Mouse (Mus musculus): ENCODE results near the gene Tecpr2. TPM values are rescaled to one million over a fixed set of nuclear protein-coding genes. Genes with fewer than 3 reads are reported as not detected.
"Not testable (repeated sequence)": the region's sequence is repeated elsewhere in the genome, so short reads cannot be mapped to it uniquely, and the experiment has no call there.

Gene Tecpr2
- polyA plus RNA-seq, 1 experiment from 2014 or later, result 4.7 TPM

GRCm38 (mm10) chr12:110850929-110851256, 38.2 kb upstream of the Tecpr2 start:
- Histone ChIP-seq H3K36me3 (peaks cover 11% of the 10 kb centered on the region), H3K27me3 (no peaks in the 10 kb centered on the region), H3K4me3 (replicated peaks) (peak overlapping the region; percentile 88), H3K4me1 (peaks cover 20% of the 10 kb centered on the region), H3K9me3 (replicated peaks) (no peaks in the 10 kb centered on the region), H3K27ac (peak overlapping the region; percentile 83), H3K9ac (peak overlapping the region; percentile 83), H3K4me2 (peak overlapping the region; percentile 68)
- 12% methylated on average over 9 of the region's 9 CpGs for WGBS
- ATAC-seq (replicated peaks; ENCODE audit: low FRiP score), result no peak

DNA sequence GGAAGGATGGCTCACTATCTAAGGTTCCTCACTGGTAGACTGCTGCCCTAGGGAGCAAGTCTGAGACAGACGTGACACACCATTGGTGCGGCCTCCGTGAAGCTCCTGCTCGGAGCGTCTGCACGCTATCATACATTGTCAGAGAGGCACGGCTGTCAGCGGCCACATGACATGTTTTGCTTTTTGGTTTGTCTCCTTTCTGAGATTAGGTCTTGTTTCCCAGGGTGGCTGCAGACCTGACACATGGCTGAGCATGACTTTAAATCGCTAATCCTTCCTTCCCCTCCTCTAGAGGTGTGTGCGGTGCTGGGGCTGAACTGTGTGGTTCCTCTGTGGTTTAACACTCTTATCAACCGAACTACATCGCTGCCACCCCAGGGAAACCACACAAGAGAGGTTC, 37.6 kb upstream of the Tecpr2 start:
- H3K4me3 ChIP-seq (replicated peaks), result peak overlapping the region; percentile 88
- 83% methylated on average over 12 of the region's 12 CpGs for WGBS
- peaks cover 15% of the 10 kb centered on the region for H3K4me1 ChIP-seq
- H3K27ac ChIP-seq, result no peak overlapping the region
- H3K36me3 ChIP-seq, result peaks cover 15% of the 10 kb centered on the region
- peak overlapping the region; percentile 68 for H3K4me2 ChIP-seq
- H3K9ac ChIP-seq, result peak overlapping the region; percentile 83; the same call in 1 of the 2 replicates
- no peaks in the 10 kb centered on the region for H3K9me3 ChIP-seq (replicated peaks)
- ATAC-seq (replicated peaks; ENCODE audit: low FRiP score), result no peak
- no peaks in the 10 kb centered on the region for H3K27me3 ChIP-seq

GRCm38 (mm10) chr12:110851923-110852322, 37.1 kb upstream of the Tecpr2 start:
- WGBS, result 96% methylated on average over 1 of the region's 1 CpGs
- Histone ChIP-seq H3K27me3 (no peaks in the 10 kb centered on the region), H3K4me3 (replicated peaks) (no peak overlapping the region), H3K4me1 (peaks cover 14% of the 10 kb centered on the region), H3K9me3 (replicated peaks) (no peaks in the 10 kb centered on the region), H3K4me2 (no peak overlapping the region), H3K9ac (peak overlapping the region; percentile 83; the same call in 1 of the 2 replicates), H3K36me3 (peaks cover 15% of the 10 kb centered on the region), H3K27ac (no peak overlapping the region)
- ATAC-seq (replicated peaks; ENCODE audit: low FRiP score), result no peak

GRCm38 (mm10) chr12:110854786-110855737, 34.0 kb upstream of the Tecpr2 start:
- no peak overlapping the region for H3K9ac ChIP-seq
- H3K27ac ChIP-seq, result no peak overlapping the region
- no peaks in the 10 kb centered on the region for H3K27me3 ChIP-seq
- H3K4me2 ChIP-seq, result no peak overlapping the region
- H3K36me3 ChIP-seq, result peaks cover 20% of the 10 kb centered on the region
- 86% methylated on average over 32 of the region's 32 CpGs for whole genome bisulfite sequencing
- no peak for ATAC-seq (replicated peaks; ENCODE audit: low FRiP score)
- no peak overlapping the region for H3K4me3 ChIP-seq (replicated peaks)
- H3K4me1 ChIP-seq, result peaks cover 20% of the 10 kb centered on the region
- H3K9me3 ChIP-seq (replicated peaks), result no peaks in the 10 kb centered on the region

DNA sequence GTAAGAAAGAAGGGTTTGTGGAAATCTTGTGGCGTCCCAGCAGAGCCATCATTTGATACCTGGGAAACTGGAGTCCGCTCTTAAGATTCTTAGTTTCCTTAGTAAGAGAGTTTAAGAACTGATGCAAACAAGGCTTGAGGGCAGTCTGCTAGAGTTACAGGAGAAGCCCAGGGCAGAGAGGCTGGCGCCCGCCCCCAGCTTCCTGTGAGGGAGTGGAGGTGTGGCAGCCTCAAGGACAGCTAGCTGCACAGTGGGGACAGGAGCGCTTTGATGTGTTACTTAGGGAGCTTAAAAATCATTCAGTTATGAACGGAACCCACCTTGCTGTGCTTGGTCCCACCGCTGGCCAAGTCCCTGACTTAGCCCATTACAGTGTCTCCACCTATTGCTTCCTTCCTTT, 31.9 kb upstream of the Tecpr2 start:
- ATAC-seq (replicated peaks; ENCODE audit: low FRiP score), result no peak

GRCm38 (mm10) chr12:110858681-110859080, 30.4 kb upstream of the Tecpr2 start:
- ATAC-seq (replicated peaks; ENCODE audit: low FRiP score); H3K4me3 ChIP-seq (replicated peaks); H3K9me3 ChIP-seq (replicated peaks); H3K9ac ChIP-seq; H3K27me3 ChIP-seq; H3K4me2 ChIP-seq; H3K27ac ChIP-seq; H3K4me1 ChIP-seq: not testable (repeated sequence)
- 97% methylated on average over 15 of the region's 15 CpGs for WGBS
- peaks cover 43% of the 10 kb centered on the region for H3K36me3 ChIP-seq

More for the DNA sequence above, 31.9 kb upstream of the Tecpr2 start:
- Histone ChIP-seq H3K27ac (0 out of 2 replicates have a peak overlapping the region, but pooled peaks have one; percentile 11), H3K9me3 (replicated peaks) (no peaks in the 10 kb centered on the region), H3K4me2 (no peak overlapping the region), H3K4me1 (peaks cover 7% of the 10 kb centered on the region; the same call in 1 of the 2 replicates), H3K27me3 (no peaks in the 10 kb centered on the region), H3K4me3 (replicated peaks) (no peak overlapping the region), H3K9ac (no peak overlapping the region), H3K36me3 (peaks cover 36% of the 10 kb centered on the region)
- WGBS, result 66% methylated on average over 7 of the region's 7 CpGs

GRCm38 (mm10) chr12:110860293-110860692, 28.8 kb upstream of the Tecpr2 start:
- no peak overlapping the region for H3K27ac ChIP-seq
- peaks cover 53% of the 10 kb centered on the region for H3K36me3 ChIP-seq
- H3K9ac ChIP-seq, result no peak overlapping the region
- no peak overlapping the region for H3K4me3 ChIP-seq (replicated peaks)
- peaks cover 7% of the 10 kb centered on the region; the same call in 1 of the 2 replicates for H3K4me1 ChIP-seq
- no peak for ATAC-seq (replicated peaks; ENCODE audit: low FRiP score)
- no peak overlapping the region for H3K4me2 ChIP-seq
- H3K27me3 ChIP-seq, result no peaks in the 10 kb centered on the region
- H3K9me3 ChIP-seq (replicated peaks), result no peaks in the 10 kb centered on the region

- H3K9ac ChIP-seq, result no peak overlapping the region
- no peaks in the 10 kb centered on the region for H3K9me3 ChIP-seq (replicated peaks)
- peaks cover 53% of the 10 kb centered on the region for H3K36me3 ChIP-seq
- 37% methylated on average over 7 of the region's 7 CpGs for WGBS
- no peak overlapping the region for H3K27ac ChIP-seq
- no peaks in the 10 kb centered on the region for H3K27me3 ChIP-seq
- no peak overlapping the region for H3K4me3 ChIP-seq (replicated peaks)
- ATAC-seq (replicated peaks; ENCODE audit: low FRiP score), result 0 out of 2 replicates have a peak, but pooled peaks have one; percentile 9
- no peak overlapping the region for H3K4me2 ChIP-seq
- peaks cover 7% of the 10 kb centered on the region; the same call in 1 of the 2 replicates for H3K4me1 ChIP-seq
Observed at GRCm38 (mm10) chr12:110861256-110861655, 27.8 kb upstream of the Tecpr2 start.

- WGBS, result 91% methylated on average over 6 of the region's 6 CpGs
- ATAC-seq (replicated peaks; ENCODE audit: low FRiP score), result no peak
- Histone ChIP-seq H3K4me2 (no peak overlapping the region), H3K9me3 (replicated peaks) (no peaks in the 10 kb centered on the region), H3K27ac (no peak overlapping the region), H3K36me3 (peaks cover 78% of the 10 kb centered on the region), H3K27me3 (no peaks in the 10 kb centered on the region), H3K4me1 (no peaks in the 10 kb centered on the region), H3K4me3 (replicated peaks) (no peak overlapping the region), H3K9ac (no peak overlapping the region)
Observed at GRCm38 (mm10) chr12:110864008-110864407, 25.1 kb upstream of the Tecpr2 start.

DNA sequence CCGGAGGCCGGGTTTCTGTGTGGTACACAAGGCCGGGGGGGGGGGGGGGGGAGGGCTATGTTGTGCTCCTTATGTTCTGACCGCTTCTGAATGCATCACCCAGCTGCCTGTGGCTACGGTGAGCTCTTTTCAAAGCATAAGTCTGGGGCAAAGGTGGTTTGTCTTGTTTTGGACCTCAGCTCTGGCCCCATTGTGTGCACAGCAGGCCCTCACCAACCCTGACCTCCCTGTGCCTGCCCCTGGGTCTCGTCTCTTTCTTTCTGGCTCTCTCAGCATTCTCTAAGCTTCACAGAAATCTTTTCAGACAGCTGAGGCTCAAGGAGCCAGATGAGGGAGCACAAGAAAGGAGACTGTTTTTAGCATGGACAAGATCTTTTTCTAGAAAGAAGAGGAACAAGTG, 23.5 kb upstream of the Tecpr2 start:
- H3K36me3 ChIP-seq, result peaks cover 86% of the 10 kb centered on the region
- H3K9ac ChIP-seq, result no peak overlapping the region
- H3K4me1 ChIP-seq, result no peaks in the 10 kb centered on the region
- no peak overlapping the region for H3K4me2 ChIP-seq
- H3K27ac ChIP-seq, result no peak overlapping the region
- no peak overlapping the region for H3K4me3 ChIP-seq (replicated peaks)
- ATAC-seq (replicated peaks; ENCODE audit: low FRiP score), result no peak
- 82% methylated on average over 6 of the region's 6 CpGs for WGBS
- no peaks in the 10 kb centered on the region for H3K9me3 ChIP-seq (replicated peaks)
- no peaks in the 10 kb centered on the region for H3K27me3 ChIP-seq

DNA sequence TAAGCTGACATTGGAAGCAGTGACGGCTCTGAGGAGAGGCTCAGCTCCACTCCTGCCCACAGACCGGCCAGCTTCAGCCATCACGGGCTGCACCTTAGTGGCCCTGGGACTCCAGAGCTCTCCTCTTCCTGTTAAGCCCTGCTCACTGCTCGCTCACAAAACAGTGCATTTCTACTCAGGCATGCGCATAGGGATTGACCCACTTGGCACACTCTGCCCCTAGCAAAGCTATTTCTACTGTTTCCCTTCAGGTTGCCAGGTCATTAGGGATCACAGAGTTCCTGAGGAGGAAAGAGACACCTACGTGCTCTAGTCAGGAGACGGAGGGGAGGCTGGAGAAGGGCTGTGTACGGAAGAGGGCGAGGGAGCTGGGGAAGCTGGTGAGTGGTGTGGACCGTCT, 23.1 kb upstream of the Tecpr2 start:
- no peak overlapping the region for H3K4me2 ChIP-seq
- WGBS, result 89% methylated on average over 10 of the region's 10 CpGs
- H3K9me3 ChIP-seq (replicated peaks), result no peaks in the 10 kb centered on the region
- H3K4me3 ChIP-seq (replicated peaks), result no peak overlapping the region
- H3K9ac ChIP-seq, result no peak overlapping the region
- H3K27ac ChIP-seq, result no peak overlapping the region
- H3K4me1 ChIP-seq, result no peaks in the 10 kb centered on the region
- ATAC-seq (replicated peaks; ENCODE audit: low FRiP score), result no peak
- H3K36me3 ChIP-seq, result peaks cover 86% of the 10 kb centered on the region
- no peaks in the 10 kb centered on the region for H3K27me3 ChIP-seq

- WGBS, result 88% methylated on average over 4 of the region's 4 CpGs
- H3K9ac ChIP-seq, result no peak overlapping the region
- no peak overlapping the region for H3K4me3 ChIP-seq (replicated peaks)
- no peak overlapping the region for H3K4me2 ChIP-seq
- peaks cover 87% of the 10 kb centered on the region for H3K36me3 ChIP-seq
- H3K9me3 ChIP-seq (replicated peaks), result no peaks in the 10 kb centered on the region
- no peaks in the 10 kb centered on the region for H3K27me3 ChIP-seq
- no peaks in the 10 kb centered on the region for H3K4me1 ChIP-seq
- no peak overlapping the region for H3K27ac ChIP-seq
- ATAC-seq (replicated peaks; ENCODE audit: low FRiP score), result no peak
Observed at GRCm38 (mm10) chr12:110870107-110870506, 19.0 kb upstream of the Tecpr2 start.

All from kidney, embryonic 15.5 days (tissue).